Mouse (Mus musculus) embryo, embryonic 10.5 days (tissue): ENCODE results near the gene Etv4.

Experiments used
- DNase-seq: peaks from one replicate; pipeline ENCODE4 v3.0.0-alpha.2; 2015; ENCODE audit warnings: low spot score

Etv4 gene

DNA sequence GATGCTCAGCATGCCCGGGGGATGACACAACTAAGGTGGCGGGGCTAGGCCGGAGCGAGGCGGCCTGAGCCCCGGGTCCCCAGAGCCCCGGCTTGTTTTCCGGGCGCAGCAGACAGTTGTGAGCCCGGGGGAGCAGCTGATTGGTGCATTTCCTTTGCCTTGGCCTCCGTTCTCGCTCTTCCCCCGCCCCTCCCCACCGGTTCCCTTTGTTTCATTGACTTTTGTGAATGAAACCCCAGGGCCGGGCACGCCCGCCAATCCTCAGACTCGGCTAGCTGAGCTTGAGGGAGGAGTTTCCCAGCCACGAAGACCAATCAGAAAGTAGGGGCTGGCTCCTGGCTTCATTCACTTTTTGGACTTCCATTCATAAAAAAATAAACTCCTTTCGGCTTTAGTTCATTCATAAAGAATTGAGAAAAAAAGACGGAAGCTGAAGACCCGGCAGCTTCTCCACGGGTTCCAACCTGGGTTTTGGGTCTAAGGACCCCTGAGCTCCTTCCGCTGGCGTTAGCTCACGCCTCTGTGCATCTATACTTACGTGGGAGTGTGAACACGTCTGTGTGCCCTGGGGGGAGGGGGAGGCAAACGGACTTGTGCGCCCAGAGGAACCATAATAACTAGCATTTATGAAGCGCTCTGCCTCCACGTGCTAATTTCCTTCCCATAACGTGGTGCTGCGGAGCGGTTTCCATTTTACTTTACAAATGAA lies at the start of gene Etv4:
TSS of gene Etv4 (minus strand) at position 229 of the 709 bp plus-strand sequence.
- peak; percentile 98 for DNase-seq

DNA sequence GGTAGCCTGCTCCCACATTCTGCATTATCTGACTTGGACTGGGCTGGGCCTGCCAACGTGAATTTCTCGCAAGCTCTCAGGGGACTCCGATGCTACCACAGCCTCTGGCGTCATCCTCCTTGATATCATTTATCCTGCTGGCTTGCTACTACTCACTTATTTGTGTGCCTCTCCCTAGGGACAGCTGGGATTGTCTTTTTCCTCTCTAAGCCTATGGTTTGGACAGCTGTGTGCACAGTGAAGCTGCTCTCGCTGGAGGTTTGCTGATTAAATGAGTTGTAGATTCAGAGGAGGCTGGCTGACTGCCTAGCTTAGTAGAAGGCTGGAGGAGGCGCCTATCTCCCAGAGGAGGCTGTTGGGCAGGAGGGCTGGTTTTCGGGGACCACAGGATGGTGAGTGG lies 46.8 kb upstream of the Etv4 start:
- no peak for DNase-seq

GRCm38 (mm10) chr11:101830616-101831015 lies 45.4 kb upstream of the Etv4 start:
- no peak for DNase-seq

GRCm38 (mm10) chr11:101830112-101830511 lies 44.9 kb upstream of the Etv4 start:
- peak; percentile 80 for DNase-seq

DNA sequence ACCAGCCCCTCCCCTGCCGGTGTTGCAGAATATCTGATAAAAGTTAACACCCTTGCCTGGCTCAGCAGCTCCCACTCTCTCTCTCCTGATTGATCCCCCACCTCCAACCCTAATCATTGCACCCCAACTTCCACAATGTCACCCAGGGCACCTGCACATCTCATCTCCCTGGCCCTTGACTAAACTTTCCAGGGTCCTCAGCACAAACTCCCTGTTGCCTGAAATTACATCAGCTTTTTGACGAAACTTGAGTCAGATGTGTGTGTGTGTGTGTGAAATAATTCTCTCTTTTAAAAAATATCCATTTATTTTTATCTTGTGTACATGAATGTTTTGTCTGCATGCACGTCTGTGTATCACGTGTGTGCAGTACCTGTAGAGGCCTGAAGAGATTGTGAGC lies 43.5 kb upstream of the Etv4 start:
- DNase-seq = no peak

- no peak for DNase-seq
These were observed 38.0 kb upstream of the Etv4 start for GRCm38 (mm10) chr11:101823210-101823609.

GRCm38 (mm10) chr11:101820899-101821298 lies 35.7 kb upstream of the Etv4 start:
- no peak for DNase-seq

DNA sequence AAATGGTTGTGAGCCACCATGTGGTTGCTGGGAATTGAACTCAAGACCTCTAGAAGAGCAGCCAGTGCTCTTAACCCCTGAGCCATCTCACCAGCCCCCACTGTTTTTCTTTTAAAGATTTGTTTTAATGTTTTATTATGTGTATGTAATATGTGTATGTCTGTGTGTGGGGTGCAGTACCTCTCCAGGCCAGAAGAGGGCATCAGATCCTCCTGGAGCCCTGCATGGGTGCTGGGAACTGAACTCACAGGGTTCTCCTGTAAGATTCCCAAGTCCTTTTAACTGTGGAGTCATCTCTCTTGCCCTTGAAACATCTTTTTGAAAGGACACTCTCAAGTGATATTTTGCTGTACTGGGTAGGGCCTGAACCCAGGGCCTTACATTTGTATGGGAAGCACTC lies 34.7 kb upstream of the Etv4 start:
- no peak for DNase-seq

DNA sequence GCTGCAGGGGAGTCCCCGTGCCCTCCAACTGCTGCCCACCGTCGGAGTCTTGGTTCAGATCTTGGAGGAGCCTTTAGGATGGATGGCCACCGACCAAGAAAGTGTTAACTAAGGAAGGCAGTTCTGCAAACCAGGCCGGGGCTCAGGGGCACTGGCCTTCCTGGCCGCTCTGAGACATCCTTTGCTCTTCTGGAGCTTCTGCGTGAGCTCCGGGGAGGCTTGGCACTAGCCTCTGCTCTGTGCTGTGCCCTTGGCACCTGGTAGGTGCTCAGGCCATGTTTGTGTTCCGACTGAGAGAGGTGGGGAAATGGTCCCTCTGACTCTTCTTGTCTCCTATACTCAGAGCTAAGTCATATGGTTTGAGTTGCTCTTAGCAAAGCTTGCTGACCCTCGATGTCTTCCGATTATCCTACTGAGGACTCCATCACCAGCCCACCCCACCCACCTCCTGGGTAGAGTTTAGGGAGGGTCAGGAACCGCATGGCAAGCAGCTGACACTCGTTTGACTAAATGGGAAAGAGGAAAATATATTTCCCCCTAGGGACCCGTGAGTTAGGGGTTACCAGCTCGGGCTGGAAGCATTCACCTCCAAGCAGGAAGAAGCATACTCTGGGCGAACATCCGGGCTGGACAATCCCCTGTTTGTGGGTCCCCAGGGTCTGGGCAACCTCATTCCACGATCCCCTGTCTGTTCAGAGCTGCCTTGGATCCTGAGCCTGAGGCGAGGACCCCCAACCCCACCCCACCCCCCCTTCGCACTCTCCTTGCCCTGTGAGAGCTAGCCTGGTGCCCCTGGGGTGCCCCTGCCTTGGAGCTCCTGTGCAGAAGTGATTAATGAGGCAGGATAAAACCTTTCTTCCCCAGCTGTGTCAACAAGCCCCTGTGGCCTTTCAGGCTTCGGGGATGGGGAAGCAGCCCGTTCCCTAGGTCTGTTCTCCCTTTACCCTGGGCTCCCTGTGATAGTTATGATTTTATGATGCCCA lies 30.2 kb upstream of the Etv4 start:
- DNase-seq = peak; percentile 82

DNA sequence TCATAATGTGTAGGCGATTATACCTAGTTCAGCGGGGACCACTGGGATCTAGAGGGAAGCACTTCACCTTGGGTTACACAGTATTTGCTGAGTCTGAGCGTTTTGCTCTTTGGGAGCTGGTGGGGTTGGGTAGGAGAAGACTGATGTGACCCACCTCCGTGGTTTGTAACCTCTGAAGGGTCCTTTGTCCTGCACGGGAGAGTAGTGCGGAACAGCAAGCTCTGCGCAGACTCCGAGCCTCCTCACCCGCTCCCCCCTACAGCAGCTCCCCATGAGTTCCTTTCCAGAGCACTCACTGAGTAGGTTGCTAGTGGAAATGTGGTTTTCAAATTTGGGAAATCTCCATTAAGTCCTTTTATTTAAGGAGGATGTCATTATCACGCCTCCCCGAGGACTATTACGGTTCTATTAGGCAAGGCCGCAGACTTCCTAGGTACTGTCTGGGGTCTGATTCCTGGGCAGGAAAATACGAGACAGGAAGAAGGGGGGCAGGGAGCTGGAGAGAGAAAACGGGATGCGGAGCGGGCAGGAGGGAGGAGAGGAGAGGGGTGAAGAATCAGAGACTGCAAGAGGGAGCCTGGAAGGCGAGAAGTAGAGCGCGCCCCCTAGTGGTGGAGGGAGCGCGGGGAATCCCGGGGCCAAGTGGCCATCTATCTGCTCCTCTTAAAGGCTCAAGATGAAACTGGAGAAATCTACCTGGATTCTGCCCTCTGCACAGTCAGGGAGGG lies 29.4 kb upstream of the Etv4 start:
- DNase-seq = peak; percentile 94

- DNase-seq = peak; percentile 84
These were observed 28.1 kb upstream of the Etv4 start for GRCm38 (mm10) chr11:101813259-101813658.

DNA sequence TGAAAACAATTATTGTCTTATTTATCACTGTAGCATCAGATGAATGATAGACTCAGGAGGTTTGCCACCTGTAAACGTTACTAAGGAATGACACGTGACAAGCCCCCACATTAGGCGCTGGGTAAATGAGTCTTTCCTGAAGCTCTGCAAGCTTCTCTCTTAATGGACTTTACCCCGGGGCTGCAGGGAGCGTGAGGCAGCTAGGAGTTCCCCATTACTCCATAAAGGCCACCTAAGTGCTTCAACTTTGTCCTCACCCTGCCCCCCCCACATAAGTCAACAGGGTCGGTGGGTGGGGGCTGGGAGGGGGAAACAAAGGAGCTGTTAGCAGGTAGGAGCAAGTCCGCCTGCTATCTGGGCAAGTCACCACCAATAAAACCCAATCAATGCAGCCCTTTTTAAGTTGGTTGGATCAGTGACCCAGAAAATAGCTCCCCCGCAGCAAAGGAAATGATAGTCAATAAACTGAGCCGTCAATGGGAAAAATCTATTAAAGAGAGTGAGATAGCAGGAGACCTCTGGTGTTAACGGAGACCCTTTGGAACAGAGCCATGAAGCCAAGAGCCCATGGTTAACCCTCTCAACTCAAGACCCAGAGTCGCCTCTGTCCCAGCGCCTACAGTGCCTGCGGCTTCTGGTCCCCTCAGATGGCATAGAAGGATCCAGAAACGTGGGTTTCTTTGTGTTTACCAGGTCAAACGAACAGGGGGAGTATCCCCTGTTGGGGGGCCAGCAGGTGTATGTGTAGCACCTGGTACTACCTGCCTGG lies 24.1 kb upstream of the Etv4 start:
- no peak for DNase-seq

DNA sequence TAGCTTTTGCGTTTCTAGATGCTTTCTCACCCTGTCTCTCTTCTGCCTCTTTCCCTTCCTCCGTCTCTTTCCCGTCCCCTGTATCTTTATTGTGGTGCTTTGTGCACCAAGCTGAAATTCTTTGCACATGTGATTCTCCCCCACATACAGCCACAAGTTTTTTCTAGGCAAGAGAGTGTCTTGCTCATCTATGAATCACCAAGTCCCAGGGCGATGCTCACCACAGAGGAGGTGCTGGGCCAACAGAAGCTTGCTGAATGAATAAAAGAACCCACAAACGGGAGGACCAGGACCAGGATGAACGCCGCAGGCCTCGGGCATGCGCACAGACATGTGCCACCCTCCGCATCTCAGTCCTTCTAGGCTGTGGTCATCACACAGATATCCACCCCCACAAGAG lies 22.1 kb upstream of the Etv4 start:
- DNase-seq = no peak

- DNase-seq = no peak
These were observed 21.6 kb upstream of the Etv4 start for GRCm38 (mm10) chr11:101806741-101807140.

DNA sequence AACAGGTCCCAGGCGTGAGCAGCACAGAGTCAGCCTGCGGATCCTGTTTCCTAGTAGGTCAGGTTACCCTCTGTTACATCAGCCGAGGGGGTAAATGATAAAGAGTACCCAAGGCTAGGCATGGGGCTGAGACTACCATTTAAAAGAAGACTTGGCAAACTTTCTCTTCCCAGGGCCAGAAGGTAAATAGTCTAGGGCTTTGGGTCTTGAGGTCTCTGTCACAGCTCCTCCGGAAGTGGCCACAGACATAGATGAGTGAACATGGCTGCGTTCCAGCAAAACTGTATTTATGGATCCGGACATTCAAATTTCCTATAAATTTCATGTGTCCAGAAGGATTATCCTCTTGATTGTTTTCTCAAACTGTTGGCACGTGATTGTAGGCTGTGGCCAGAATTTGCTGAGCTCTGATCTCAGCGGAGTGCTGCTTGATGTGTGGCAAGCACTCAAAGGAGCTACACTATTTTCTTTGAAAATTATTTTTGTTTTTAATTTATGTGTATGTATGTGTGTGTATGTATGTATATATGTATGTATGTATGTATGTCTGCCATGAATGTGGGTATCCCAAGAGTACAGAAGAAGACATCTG lies 20.0 kb upstream of the Etv4 start:
- DNase-seq = no peak

DNA sequence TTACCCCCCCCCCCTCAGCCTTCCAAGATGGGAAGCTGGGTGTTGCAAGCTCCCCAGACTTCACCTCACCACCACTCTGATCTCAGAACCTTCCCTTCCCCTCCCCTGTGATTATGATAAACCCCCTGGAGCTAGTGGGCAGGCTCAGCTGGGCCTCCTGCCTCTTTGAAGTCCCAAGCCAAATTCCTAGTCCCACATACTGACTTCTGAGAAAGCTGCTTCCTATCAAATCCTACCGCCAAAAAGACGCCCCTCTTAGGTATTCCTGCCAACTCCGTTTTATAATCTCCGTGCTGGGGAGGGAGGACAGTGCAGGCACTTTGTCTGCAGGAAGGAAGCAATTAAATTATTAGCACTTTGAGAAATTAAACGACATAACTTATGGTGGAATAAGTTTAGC lies 16.2 kb upstream of the Etv4 start:
- no peak for DNase-seq

DNA sequence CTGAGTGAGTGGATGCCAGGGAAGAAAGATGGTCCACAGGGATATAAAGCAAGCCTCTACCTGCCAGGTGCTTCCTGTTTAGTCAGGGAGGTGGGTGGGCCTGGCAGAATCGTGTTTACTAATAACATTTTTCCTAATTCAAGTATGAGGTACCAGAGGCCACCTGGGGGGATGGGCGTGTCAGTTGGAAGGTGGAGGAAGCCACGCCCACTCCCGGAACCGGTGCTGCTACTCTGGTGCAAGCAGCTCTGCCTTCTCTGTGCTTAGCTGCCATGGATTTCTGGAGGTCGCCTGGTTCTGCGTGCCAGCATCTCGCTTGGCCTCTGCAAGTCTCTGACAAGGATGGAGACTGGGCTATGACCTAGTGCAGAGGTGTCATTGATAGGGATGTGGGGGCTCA lies 12.9 kb upstream of the Etv4 start:
- no peak for DNase-seq

DNA sequence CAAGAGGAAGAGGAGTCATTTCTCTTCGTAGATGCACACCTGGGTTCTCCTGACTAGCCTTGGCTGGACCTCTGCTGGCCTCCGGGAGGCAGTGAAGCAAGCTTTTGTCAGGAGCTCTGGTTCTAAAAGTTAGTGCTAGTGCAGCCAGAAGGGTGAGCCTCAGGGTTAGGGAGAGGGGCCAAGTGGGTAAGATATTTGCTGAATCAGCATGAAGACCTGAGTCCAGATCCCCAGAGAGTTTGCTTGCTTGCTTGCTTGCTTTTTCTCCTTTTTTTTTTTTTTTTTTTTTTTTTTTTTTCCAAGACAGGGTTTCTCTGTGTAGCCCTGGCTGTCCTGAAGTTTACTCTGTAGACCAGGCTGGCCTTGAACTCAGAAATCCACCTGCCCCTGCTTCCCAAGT lies 12.2 kb upstream of the Etv4 start:
- no peak for DNase-seq

DNA sequence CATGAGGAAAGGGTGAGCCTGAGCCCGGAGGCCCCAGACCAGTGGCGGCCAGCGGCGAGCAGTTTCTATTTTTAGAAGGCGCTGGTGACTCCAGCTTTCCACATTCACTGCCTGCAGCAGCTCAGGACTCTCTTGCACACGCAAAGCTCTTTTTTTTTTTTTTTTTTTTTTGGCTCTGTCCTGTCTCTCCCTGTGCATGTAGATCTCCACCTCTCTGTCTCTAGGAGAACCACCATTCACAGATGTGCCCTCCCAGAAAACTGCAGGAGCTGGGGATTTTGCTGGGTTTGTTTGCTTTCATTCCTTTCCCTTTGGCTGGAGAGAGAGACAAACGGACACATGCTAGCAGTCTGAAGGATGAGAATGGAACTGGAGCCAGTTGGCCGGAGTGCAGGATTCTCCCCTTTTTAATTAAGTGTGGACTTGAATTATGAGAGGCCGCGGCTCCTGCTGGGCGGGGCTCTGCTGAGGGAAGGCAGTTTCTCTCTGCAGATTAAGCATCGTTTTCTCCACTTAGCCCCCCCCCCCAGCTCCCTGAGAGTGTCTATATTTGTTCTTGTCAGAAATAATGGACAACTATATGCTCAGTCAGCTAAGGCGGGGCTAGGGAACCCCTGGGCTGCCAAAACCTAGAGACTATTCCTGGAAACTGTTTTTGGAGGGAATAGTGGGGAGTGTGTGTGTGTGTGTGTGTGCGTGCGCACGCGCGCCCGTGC lies 5.8 kb upstream of the Etv4 start:
- peak; percentile 35 for DNase-seq

DNA sequence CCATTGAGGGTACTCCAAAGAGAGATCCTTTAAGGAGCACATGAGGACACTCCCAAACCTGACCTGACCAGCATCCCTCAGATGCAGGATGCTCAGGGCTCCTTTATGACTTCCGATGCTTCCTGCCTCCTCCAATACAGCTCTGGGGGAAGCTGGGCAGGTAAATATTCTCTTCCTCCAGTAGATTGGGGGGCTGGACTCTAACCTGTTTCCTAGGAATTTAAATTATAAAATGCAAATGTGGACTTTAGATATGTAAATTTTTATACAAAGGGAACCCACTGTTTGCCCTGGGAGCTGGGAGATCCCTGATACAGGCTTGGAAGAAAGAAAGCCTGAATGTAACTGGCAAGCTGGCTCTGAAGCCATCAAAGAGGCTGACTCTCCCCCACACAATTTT lies 2.3 kb upstream of the Etv4 start:
- DNase-seq = no peak

- no peak for DNase-seq
These were observed 1.5 kb upstream of the Etv4 start for GRCm38 (mm10) chr11:101786651-101787050.
